Mouse (Mus musculus): Measurements from ENCODE around the gene Gm12166.

Gene Gm12166

GRCm38 (mm10) chr11:46052105-46052659 is at the start of gene Gm12166:
Gm12166 (minus strand) TSS chr11:46052321.
- in situ Hi-C loops (cut with MseI, MboI) = loop anchor here (10.0 kb wide), 1 partner anchor 163 kb away; no protein-coding TSS in a partner anchor

DNA sequence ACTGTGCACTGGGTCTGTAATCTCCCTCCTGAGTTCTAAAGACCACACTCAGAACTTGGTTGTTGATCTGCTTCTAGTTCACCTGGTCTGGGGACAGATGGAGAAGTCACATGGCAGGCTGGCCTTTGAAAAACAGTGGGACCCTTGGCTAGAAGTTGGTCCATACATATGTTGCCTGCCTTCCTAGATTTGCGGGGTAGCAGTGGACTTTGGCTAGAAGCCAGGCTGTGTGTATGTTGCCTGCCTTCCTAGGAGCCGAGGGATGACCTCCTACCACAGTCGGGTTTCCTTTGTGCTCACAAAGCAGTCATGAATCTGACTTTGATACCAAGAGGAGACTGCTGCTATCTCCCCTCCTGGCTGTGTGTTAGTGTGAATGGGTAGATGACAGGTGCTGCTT is 44.9 kb upstream of the Gm12166 start:
- in situ Hi-C loops (cut with MseI, MboI) = no loop called here

DNA sequence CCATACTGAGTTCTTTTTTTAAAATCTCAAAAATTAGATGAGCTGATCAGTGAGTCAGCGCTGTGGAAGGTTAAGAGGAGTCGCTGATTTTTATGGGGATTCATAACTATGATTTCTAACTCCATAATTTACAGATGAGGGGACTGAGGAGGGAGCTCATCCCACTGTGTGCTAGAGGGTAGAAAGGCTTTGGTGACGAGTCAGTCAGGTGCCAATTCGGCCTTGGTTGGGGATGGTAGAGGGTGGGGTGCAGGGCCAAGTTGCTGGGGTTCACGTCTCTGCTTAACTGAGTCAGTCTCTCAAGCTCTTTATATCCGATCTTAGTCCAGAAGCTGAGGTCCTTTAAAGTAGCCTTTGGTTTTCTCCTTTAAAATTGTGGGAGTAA is 44.1 kb upstream of the Gm12166 start:
- in situ Hi-C loops (cut with MseI, MboI) = no loop called here

DNA sequence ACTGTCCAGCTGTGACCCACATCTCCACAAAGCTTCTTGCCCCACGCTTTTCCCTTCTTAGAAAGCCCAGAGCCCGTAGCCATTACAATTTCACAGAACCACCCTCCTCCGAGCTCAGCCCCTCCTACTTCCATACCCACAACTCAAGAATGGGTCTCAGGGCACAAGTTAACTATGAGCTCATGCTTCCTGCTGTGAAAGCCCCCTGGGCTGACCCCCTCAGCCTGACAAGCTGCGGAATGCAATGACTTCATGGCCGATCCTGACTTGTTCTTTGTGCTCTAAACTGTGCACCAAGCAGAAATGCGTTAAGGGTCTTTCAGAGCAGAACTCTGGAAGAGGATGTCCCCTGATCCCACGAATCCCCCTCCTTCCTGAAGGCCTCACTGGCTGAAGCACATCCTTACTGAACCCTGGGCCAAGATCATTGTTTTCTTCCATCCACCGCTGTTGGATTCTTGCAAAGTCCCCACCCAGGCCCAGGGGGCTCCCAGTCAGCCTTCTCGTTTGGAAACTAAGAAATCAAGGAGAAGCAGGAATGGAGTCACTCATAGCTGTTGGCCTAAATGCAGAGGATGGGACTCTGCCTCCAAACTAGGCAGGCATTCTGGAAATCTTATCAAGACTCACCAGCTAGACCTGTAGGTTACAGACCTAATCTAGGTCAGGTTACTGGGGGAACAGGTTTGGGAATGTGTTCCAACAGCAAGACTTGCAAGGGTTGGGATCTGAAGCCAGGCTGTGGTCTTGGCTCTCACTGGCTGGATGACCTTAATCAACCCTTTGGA is 43.5 kb upstream of the Gm12166 start:
- in situ Hi-C loops (cut with MseI, MboI) = no loop called here

DNA sequence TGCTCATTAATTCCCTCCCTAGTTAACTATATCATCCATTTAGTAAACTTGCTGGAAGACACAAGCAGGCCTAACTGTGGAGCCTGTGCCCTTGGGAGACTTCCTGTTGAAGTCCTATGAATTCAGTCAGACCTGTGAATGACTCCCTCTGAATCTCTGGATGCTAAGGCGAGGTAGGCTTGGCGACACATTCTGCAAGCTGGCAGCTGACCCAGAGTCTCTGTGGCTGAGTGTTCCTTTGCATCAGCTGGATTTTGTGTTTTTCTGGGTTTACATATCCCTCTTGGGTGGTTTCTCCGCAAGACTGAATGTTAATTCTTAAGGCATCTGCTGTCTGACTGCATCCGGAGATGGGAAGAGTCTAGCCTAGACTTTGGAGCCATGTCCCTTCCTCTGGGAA is 40.0 kb upstream of the Gm12166 start:
- in situ Hi-C loops (cut with MseI, MboI) = no loop called here

- in situ Hi-C loops (cut with MseI, MboI) = no loop called here
Measured at GRCm38 (mm10) chr11:46090951-46091667, 39.0 kb upstream of the Gm12166 start.

DNA sequence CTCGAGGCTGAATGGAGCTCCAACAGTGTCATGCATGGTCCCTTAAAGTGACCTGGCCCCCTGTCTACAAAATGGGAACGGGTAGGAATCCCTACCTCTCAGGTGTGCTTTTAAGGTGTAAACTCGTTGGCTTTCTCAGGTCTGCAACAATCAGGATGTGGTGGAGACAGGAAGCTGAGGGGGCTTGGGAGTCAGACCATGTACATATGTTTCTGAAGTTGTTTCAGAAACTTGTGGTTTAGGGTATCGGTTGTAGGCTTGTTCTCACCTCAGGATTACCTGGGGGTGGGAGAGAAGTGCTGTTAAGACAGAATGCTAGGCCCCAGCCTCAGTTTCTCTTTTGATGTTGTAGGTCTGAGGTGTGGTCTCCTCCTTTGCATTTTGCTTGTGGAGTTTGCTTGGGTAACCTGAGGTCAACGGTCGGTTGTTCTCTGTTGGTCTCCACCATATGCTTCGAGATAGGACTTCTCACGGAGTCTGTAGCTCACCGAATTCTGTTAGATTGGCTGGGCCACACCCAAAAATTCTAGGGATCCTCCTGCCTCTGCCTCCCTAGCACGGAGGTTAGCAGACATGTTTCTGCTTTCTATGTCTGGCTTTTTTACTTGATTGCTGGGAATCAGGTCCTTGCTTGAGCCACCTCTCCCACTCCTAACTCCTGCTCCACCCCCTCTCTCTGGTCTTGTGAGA is 38.1 kb upstream of the Gm12166 start:
- in situ Hi-C loops (cut with MseI, MboI) = no loop called here

DNA sequence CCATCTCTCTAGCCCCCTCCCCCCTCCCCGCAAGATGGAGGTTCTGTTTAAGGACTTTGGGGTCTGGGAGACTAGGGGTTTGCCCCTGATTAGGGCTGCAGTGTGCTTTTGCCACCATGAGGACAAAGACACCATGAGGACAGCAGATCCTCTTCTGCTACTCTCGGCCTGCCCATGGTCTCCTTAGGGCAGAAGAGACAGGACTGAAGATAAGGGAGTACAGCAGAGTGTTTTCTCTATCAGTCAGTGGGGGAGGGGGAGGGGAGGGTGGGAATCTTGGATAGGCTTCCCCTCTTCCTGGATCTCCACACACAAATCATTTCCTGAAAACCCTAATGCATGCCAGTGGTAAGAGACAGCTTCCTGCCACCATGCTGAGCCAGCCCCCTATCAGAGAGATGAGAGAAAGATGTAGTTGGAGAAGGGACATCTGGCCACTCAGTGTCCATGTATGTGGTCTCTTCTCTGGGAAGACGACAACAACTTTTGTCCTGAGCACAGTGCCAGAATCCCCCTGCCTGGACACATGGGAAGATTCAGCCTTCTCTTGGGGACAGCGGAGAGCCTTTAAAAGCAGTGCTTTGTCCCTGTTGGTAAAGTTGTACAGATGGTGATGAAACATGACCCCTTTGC is 37.1 kb upstream of the Gm12166 start:
- in situ Hi-C loops (cut with MseI, MboI) = no loop called here

DNA sequence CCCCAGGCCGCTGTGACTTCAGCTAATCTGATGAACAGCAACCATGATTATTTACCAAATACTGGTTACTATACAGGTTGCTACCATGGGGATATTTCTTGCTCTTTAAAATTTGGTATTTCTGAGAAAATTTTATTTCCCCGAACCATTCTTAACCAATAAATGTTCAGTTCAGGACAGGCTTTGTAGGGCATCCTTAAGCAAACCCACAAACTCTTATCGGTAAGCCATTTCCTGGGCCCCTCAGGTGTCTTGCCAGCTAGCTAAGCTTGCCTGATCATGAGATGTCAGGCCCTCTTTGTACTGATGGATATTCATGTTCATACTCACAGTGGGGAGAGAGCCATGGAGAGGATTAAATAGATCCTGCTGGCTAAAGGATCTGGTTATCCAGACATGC is 34.3 kb upstream of the Gm12166 start:
- in situ Hi-C loops (cut with MseI, MboI) = no loop called here

GRCm38 (mm10) chr11:46085398-46086163 is 33.5 kb upstream of the Gm12166 start:
- in situ Hi-C loops (cut with MseI, MboI) = no loop called here

DNA sequence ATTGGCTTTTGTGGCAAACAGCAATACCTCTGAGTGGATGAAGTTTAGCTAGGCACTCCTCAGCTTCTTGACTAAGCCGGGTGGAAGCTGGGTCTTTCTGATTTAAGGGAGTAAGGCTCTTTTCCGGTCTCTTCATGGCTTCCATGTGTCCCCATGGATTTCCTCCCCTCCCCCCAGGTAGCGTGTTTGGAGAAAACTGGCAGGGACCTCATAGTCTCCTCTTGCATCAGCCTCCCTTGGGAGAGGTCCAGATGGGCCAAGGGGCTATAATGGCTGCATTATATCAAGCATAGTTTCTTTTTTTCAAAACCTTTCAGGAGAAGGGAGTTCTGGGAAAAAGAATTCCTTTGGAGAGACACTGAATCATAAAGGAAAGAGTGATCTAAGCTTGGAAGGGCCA is 32.4 kb upstream of the Gm12166 start:
- in situ Hi-C loops (cut with MseI, MboI) = no loop called here

- in situ Hi-C loops (cut with MseI, MboI) = no loop called here
Measured at GRCm38 (mm10) chr11:46083835-46084444, 31.8 kb upstream of the Gm12166 start.

DNA sequence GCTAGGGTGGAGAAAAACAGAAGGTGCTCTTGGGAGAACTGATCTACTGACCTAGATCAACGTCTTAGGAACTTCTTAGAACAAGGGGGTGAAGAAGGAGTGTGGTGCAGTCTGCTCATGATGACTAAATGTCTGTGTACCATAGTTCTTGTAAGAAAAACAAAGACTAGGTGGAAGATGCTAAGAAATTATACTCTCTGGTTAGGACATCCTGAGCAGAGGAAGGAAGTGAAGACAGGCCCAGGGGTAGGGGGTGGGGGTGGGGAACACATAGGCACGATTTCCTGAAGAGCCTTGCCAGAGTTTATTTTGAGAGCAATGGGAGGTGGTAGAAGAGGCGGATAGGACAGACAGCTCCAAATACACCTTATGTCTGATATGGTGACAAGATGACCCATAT is 31.3 kb upstream of the Gm12166 start:
- in situ Hi-C loops (cut with MseI, MboI) = no loop called here

DNA sequence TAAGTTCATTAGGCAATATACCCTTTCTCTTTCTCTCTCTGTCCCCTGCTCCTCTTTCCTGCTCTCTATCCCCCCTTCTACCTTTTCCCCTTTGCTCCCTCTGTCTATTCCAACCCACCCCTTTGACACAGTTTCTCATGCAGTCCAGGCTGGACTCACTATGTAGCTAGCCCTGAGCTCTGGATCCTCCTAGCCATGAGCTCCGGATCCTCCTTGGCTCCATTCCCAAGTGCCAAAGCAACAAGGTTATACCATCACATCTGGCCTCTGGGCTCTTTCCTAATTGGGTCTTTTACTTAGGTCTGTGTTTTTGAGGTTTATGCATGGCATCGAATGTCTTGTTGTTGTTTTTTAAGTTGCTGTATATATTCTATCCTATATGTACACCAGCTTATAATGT is 29.0 kb upstream of the Gm12166 start:
- in situ Hi-C loops (cut with MseI, MboI) = no loop called here

DNA sequence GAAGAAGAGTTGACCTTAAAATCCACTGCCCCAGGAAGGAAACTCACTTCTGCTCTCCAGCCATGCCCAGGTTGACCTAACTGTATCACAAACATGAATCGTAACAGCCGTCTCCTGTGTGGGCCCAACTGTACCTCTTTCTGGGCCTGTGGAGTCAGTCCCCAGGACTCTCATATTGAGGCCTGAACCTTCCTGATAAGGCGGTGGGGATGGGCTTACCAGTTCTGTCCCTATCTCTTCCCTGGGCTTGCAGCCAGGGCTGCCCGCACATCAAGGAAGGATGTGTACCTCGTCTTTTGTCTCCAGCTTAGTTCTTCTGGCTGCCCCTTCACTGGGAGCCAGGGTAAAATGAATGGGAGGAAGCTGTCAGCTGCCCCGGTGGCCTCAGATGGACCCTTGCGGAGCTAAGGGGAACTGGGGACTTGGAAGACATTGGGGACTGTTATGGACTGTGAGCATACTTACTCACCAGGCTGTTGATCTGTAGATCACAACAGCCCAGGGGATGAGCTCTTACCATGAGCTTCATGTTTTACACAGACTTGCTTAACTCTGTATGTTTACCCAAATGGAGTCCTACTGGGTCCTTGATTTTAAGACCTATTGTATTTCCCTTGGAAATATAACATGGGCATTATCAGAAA is 25.7 kb upstream of the Gm12166 start:
- in situ Hi-C loops (cut with MseI, MboI) = no loop called here

DNA sequence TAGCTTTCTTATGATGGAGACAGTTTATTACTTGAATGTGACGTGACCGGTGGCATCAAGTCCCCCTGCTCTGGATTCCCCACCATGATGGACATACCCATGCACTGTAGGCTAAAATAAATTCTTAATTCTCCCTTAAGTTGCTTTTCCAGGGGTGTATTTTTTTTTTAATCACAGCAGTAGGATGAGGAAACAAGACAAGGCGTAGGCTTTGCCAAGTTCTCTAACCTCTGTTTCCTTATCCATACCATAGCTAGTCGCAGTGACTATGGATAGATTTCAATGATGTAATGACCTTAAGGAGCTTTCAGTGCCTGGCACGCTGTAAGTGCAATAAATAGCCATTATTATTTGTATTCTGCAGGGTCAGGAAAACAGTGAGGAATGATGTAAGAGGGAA is 25.2 kb upstream of the Gm12166 start:
- in situ Hi-C loops (cut with MseI, MboI) = no loop called here

GRCm38 (mm10) chr11:46076442-46077158 is 24.5 kb upstream of the Gm12166 start:
- in situ Hi-C loops (cut with MseI, MboI) = no loop called here

- in situ Hi-C loops (cut with MseI, MboI) = no loop called here
Measured at GRCm38 (mm10) chr11:46075507-46075906, 23.4 kb upstream of the Gm12166 start.

All from mouse trophoblast stem cell (cell line).